In genomic region chr2:26086926-26087600, GRCm38 (mm10) we compare ENCODE assay signal across 11 mouse cellular contexts. TPM values are rescaled to one million over a fixed set of nuclear protein-coding genes. Genes with fewer than 3 reads are reported as not detected.
DNase-seq lines count a peak whose midpoint lies in the region; ATAC-seq and TF ChIP-seq lines count a peak whose summit lies in the region.
"Had no signal": no experiment of that assay in that cellular context is flagged by ENCODE, and none has a peak within 500 bp of the region (broad histone marks: within the 10 kb centered on the region; RNA-seq: fewer than 3 reads in every experiment).

No protein-coding gene starts in this region.

- H3K4me3 ChIP-seq in intestine, embryonic 15.5 days (replicated peaks), result no peak overlapping the region
- no peak overlapping the region for H3K4me3 ChIP-seq in intestine, postnatal 0 days (ENCODE audit: low read depth, low read length)

- H3K4me1 ChIP-seq in intestine, embryonic 15.5 days (replicated peaks), result peaks cover 17% of the 10 kb centered on the region
- H3K4me1 ChIP-seq in intestine, postnatal 0 days (replicated peaks; ENCODE audit: control insufficient read depth, insufficient read depth, low read length), result peaks cover 2% of the 10 kb centered on the region; the same call in 1 of the 2 replicates

- no peak overlapping the region for H3K9ac ChIP-seq in intestine, embryonic 15.5 days
- no peak overlapping the region for H3K9ac ChIP-seq in intestine, postnatal 0 days (ENCODE audit: low read depth, low read length)

- H3K27ac ChIP-seq in intestine, embryonic 15.5 days, result no peak overlapping the region
- no peak overlapping the region for H3K27ac ChIP-seq in intestine, postnatal 0 days (ENCODE audit: low read depth, low read length)

- H3K27me3 ChIP-seq in intestine, embryonic 15.5 days (replicated peaks), result 0 out of 2 replicates have a peak, but pooled peaks cover 6% of the 10 kb centered on the region
- H3K27me3 ChIP-seq in intestine, postnatal 0 days (replicated peaks; ENCODE audit: control insufficient read depth, insufficient read depth, low read length), result peaks cover 4% of the 10 kb centered on the region; the same call in 1 of the 2 replicates

- H3K9me3 ChIP-seq in intestine, embryonic 15.5 days, result no peaks in the 10 kb centered on the region
- H3K9me3 ChIP-seq in intestine, postnatal 0 days (ENCODE audit: control insufficient read depth), result no peaks in the 10 kb centered on the region

- peak; percentile 59; the same call in 1 of the 2 replicates for ATAC-seq in intestine, embryonic 15.5 days
- ATAC-seq in intestine, postnatal 0 days, result no peak

- TF ChIP-seq CTCF in intestine, postnatal 0 days (IDR thresholded peaks at IDR 0.05; ENCODE audit: low read depth), result no peak

- WGBS in intestine, embryonic 15.5 days, result 79% methylated on average over 4 of the region's 4 CpGs
- WGBS in intestine, postnatal 0 days, result 71% methylated on average over 4 of the region's 4 CpGs

- no peaks in the 10 kb centered on the region for H3K36me3 ChIP-seq in intestine, embryonic 15.5 days
- H3K36me3 ChIP-seq in intestine, postnatal 0 days (ENCODE audit: control insufficient read depth, insufficient read depth), result peaks cover 18% of the 10 kb centered on the region; the same call in 1 of the 2 replicates

- H3K4me2 ChIP-seq in intestine, embryonic 15.5 days (replicated peaks), result no peak overlapping the region
- no peak overlapping the region for H3K4me2 ChIP-seq in intestine, postnatal 0 days (replicated peaks; ENCODE audit: low read depth)

- peak; percentile 59 for DNase-seq in c-Kit-positive CD71-positive TER-119-negative erythroid progenitor cells, embryonic 14.5 days (ENCODE audit: low read depth)
- peak; percentile 90 for DNase-seq in liver
- peak; percentile 20 for DNase-seq in skeletal muscle tissue, adult 2 months (ENCODE audit: low read depth, low spot score)
- no peak for DNase-seq in adrenal gland, adult (ENCODE audit: inconsistent age in 2 of 2, low spot score in 1 of 2)
- no peak for DNase-seq in thymus, postnatal 25 days
- DNase-seq in right cerebral cortex, postnatal 4 days, result no peak
- DNase-seq: adrenal gland, postnatal 36 days; kidney, adult 2 months; lung, postnatal 14 days had no signal

RNA-seq across cellular contexts. Expression of gene Nacc2, which starts 36.0 kb away (rescaled TPM):
- polyA plus RNA-seq in intestine, embryonic 15.5 days (2015; fragmentation: Nextera tagmentation; extraction: Ambion mirVana), result 14.4 and 16.9 TPM in 2 replicates
- polyA plus RNA-seq in intestine, postnatal 0 days (2015; fragmentation: Nextera tagmentation; extraction: Ambion mirVana), result 14.1 and 14.2 TPM in 2 replicates

Comparison
In these comparisons a context has a peak if more than half of its experiments do, and no peak if none do; other contexts are left out.
1. DNase-seq: peak in c-Kit-positive CD71-positive TER-119-negative erythroid progenitor cells, embryonic 14.5 days (single experiment), liver (single experiment) and skeletal muscle tissue, adult 2 months (single experiment); none in adrenal gland, adult (0 of 2), thymus, postnatal 25 days (single experiment) and right cerebral cortex, postnatal 4 days (single experiment).